Mouse (Mus musculus): ENCODE results near the gene Ccser1.

- TF ChIP-seq TAL1 (IDR thresholded peaks at IDR 0.05; ENCODE audit: low read length) (no peak), GATA1 (IDR thresholded peaks at IDR 0.05; ENCODE audit: low read length) (no peak)
These were observed 1138.5 kb downstream of the Ccser1 start for GRCm38 (mm10) chr6:62318627-62319026.
